Mouse (Mus musculus) midbrain, postnatal 0 days (tissue): Measurements from ENCODE around the gene Rasgef1c. TPM values are rescaled to one million over a fixed set of nuclear protein-coding genes. Genes with fewer than 3 reads are reported as not detected.

Experiments
- ATAC-seq: fragments of 200-750 bp; cut with Nextera tagmentation; 2 replicates; pipeline ENCODE4 v1.8.0; 2017; ENCODE audit warnings: moderate number of reproducible peaks, mild to moderate bottlenecking, moderate TSS enrichment, moderate library complexity; ENCODE audit not compliant: low FRiP score
- DNase-seq: peaks from one replicate; pipeline ENCODE4 v3.0.0-alpha.2; 2015; ENCODE audit warnings: low spot score
- H3K27ac ChIP-seq: fragments of 300-500 bp; sonication (generic); 2 replicates; pipeline ENCODE4 v1.5.1; 2014; ENCODE audit warnings: low read depth, mild to moderate bottlenecking, low read length, mixed read lengths
- H3K27me3 ChIP-seq: fragments of 300-500 bp; sonication (generic); 2 replicates; pipeline ENCODE4 v1.6.1; 2014; ENCODE audit warnings: low read length, control low read depth, mixed read lengths; ENCODE audit not compliant: insufficient read depth
- H3K36me3 ChIP-seq: fragments of 300-500 bp; sonication (generic); 2 replicates; pipeline ENCODE4 v1.6.1; 2014; ENCODE audit warnings: low read length, control low read depth, mixed read lengths; ENCODE audit not compliant: insufficient read depth
- H3K4me1 ChIP-seq: fragments of 300-500 bp; sonication (generic); 2 replicates; pipeline ENCODE4 v1.6.1; 2014; ENCODE audit warnings: mild to moderate bottlenecking, control low read depth, antibody characterized with exemption, low read length, mixed read lengths; ENCODE audit not compliant: insufficient read depth
- H3K4me2 ChIP-seq: fragments of 300-500 bp; sonication (generic); 2 replicates; pipeline ENCODE4 v1.6.1; 2014; ENCODE audit warnings: low read depth, mild to moderate bottlenecking, low read length, mixed read lengths; ENCODE audit not compliant: poor library complexity, severe bottlenecking
- H3K4me3 ChIP-seq: fragments of 300-500 bp; sonication (generic); 2 replicates; pipeline ENCODE4 v1.5.1; 2014; ENCODE audit warnings: low read depth, mild to moderate bottlenecking, low read length, moderate library complexity
- H3K9ac ChIP-seq: fragments of 300-500 bp; sonication (generic); replicated peaks from 2 replicates; pipeline ENCODE4 v1.6.1; 2014; ENCODE audit warnings: mild to moderate bottlenecking, low read length, moderate library complexity, mixed read lengths; ENCODE audit not compliant: poor library complexity, severe bottlenecking
- H3K9me3 ChIP-seq: fragments of 300-500 bp; sonication (generic); 2 replicates; pipeline ENCODE4 v1.6.1; 2016; ENCODE audit warnings: low read length, control low read depth
- CTCF ChIP-seq: IDR thresholded peaks from 2 replicates; pipeline ENCODE4 v1.5.1; 2016; ENCODE audit warnings: antibody characterized with exemption, mild to moderate bottlenecking
- WGBS: fragments of 180-500 bp; shearing (Covaris S2); extraction: QIAGEN DNeasy Blood & Tissue Kit; methylation state at CpG from one replicate; pipeline ENCODE4 v1.1.7; 2014; 5-methylcytosine and 5-hydroxymethylcytosine counted together
- polyA plus RNA-seq: library from polyadenylated mRNA; unstranded; fragments of >200 nt; fragmentation: Nextera tagmentation; extraction: Ambion mirVana; gene quantifications from 2 replicates; pipeline ENCODE4 v1.2.1, GENCODE M21; 2015
- total RNA-seq: library from RNA; depleted of rRNA; stranded (reverse); fragments of >200 nt; gene quantifications from 2 replicates; pipeline ENCODE4 v1.2.3, GENCODE M21; 2014

Rasgef1c gene
- total and polyA plus RNA-seq, 2 experiments from 2014 or later, result 43.3 to 45.7 TPM

DNA sequence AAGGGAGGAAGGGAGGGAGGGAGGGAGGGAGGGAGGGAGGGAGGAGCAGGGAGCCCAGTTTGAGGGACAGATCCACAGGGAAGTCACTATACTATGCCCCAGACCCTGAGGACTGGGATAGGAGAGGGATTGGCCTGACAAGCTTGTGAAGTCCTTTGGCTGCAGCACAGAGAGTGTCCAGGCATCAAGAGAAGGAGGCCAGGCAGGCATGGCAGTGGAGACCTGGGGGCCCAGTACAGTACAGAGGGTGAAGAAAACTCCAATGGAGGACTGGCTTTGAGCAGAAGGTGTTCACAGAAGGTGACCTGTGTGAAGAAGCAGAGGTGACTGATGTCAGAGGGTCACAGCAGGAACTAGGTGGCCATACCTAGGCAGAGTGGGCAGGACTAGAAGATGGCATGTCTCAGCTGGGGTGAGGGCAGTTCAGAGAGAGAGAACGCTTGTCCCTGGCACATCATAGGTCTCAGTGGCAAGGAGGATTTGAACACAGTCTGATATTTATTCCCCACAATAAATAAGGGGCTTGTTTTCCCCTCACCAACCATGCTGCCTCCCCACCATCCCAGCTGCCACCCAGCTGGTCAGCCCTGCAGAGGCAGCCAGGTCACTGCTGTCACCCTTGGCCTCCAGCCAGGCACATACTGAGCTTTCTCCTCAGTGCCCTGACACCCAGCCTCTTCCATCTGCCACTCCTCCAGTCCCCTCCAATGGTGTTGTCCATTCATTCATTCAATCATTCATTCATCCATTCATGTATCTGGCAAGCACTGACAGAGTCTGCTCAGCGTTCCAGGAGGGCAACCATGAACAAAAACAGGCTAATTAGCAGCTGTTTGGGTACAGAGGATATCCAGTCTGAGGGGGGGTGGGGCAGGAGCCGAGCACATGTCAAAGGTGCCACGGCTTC is 36.9 kb downstream of the Rasgef1c start:
- Histone ChIP-seq H3K27ac (no peak overlapping the region), H3K4me2 (no peak overlapping the region), H3K4me1 (no peaks in the 10 kb centered on the region), H3K4me3 (no peak overlapping the region), H3K27me3 (no peaks in the 10 kb centered on the region), H3K36me3 (no peaks in the 10 kb centered on the region), H3K9me3 (no peaks in the 10 kb centered on the region), H3K9ac (no peak overlapping the region)
- WGBS, result 32% methylated on average over 4 of the region's 4 CpGs
- no peak for TF ChIP-seq CTCF
- DNase-seq (peak; percentile 93), ATAC-seq (peak; percentile 82)

- H3K9me3 ChIP-seq, result no peaks in the 10 kb centered on the region; the same call in 1 of the 2 replicates
- H3K4me2 ChIP-seq, result no peak overlapping the region
- DNase-seq, result no peak
- H3K36me3 ChIP-seq, result no peaks in the 10 kb centered on the region; the same call in 1 of the 2 replicates
- H3K9ac ChIP-seq, result no peak overlapping the region
- H3K4me3 ChIP-seq, result no peak overlapping the region
- no peak overlapping the region for H3K27ac ChIP-seq
- WGBS, result 70% methylated on average over 4 of the region's 4 CpGs
- H3K27me3 ChIP-seq, result no peaks in the 10 kb centered on the region
- no peak for TF ChIP-seq CTCF
- no peaks in the 10 kb centered on the region for H3K4me1 ChIP-seq
- no peak for ATAC-seq
These were observed 41.2 kb downstream of the Rasgef1c start for GRCm38 (mm10) chr11:49942841-49943240.

DNA sequence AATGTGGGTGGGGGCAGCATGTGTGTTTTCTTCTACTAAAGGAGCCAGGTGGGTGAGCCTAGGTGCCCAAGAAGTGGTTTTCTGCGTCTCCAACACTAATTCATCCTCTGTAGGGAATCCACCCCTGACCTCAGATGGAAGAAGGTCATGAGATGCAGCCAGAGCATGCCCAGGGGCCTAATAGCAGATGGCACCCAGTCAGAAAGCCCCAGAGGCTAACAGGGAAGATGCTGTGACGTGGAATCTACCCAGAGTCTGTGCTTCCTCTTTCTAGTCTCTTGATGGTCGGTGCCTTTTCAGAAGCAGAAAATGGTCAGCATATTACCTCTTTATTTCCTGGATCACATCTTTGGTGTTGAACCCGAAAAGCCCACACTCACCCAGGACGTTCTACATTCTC is 42.3 kb downstream of the Rasgef1c start:
- no peak for TF ChIP-seq CTCF
- H3K4me2 ChIP-seq, result no peak overlapping the region
- H3K9ac ChIP-seq, result no peak overlapping the region
- DNase-seq (no peak), ATAC-seq (no peak)
- no peak overlapping the region for H3K27ac ChIP-seq
- no peaks in the 10 kb centered on the region; the same call in 1 of the 2 replicates for H3K36me3 ChIP-seq
- no peak overlapping the region for H3K4me3 ChIP-seq
- no peaks in the 10 kb centered on the region for H3K4me1 ChIP-seq
- H3K27me3 ChIP-seq, result no peaks in the 10 kb centered on the region
- 92% methylated on average over 5 of the region's 5 CpGs for WGBS
- no peaks in the 10 kb centered on the region; the same call in 1 of the 2 replicates for H3K9me3 ChIP-seq

GRCm38 (mm10) chr11:49945726-49946125 is 44.1 kb downstream of the Rasgef1c start:
- H3K4me1 ChIP-seq, result no peaks in the 10 kb centered on the region
- ATAC-seq (no peak), DNase-seq (no peak)
- no peaks in the 10 kb centered on the region; the same call in 1 of the 2 replicates for H3K9me3 ChIP-seq
- H3K36me3 ChIP-seq, result no peaks in the 10 kb centered on the region; the same call in 1 of the 2 replicates
- H3K4me2 ChIP-seq, result no peak overlapping the region
- no peak overlapping the region for H3K9ac ChIP-seq
- WGBS, result 84% methylated on average over 4 of the region's 4 CpGs
- no peak for TF ChIP-seq CTCF
- no peaks in the 10 kb centered on the region for H3K27me3 ChIP-seq
- no peak overlapping the region for H3K4me3 ChIP-seq
- H3K27ac ChIP-seq, result no peak overlapping the region

DNA sequence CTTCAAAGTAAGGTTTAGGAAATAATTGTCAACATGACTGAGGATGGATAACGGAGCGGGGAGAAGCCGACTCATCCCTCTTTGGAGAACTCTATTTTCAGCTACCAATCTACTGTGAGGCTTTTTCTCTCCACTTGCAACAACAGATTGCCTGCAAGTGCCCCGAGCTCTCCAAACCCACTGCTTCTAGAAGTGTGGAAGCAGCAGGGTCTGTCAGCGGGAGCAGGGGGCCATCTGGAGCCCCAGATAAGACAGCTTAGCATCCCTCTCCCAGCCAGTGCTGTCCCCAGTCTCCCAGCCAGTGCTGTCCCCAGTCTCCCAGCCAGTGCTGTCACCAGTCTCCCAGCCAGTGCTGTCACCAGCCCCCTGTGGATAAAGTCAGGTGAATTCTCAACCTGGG is 48.2 kb downstream of the Rasgef1c start:
- Histone ChIP-seq H3K27ac (no peak overlapping the region), H3K36me3 (no peaks in the 10 kb centered on the region), H3K9me3 (no peaks in the 10 kb centered on the region; the same call in 1 of the 2 replicates), H3K27me3 (no peaks in the 10 kb centered on the region), H3K4me2 (no peak overlapping the region), H3K4me1 (no peaks in the 10 kb centered on the region), H3K9ac (no peak overlapping the region), H3K4me3 (no peak overlapping the region)
- ATAC-seq (no peak), DNase-seq (peak; percentile 43)
- 81% methylated on average over 5 of the region's 5 CpGs for WGBS
- no peak for TF ChIP-seq CTCF

GRCm38 (mm10) chr11:49953616-49954015 is 52.0 kb downstream of the Rasgef1c start:
- Histone ChIP-seq H3K27ac (no peak overlapping the region), H3K27me3 (no peaks in the 10 kb centered on the region), H3K4me3 (no peak overlapping the region), H3K9me3 (no peaks in the 10 kb centered on the region), H3K4me2 (no peak overlapping the region), H3K9ac (no peak overlapping the region), H3K4me1 (no peaks in the 10 kb centered on the region), H3K36me3 (no peaks in the 10 kb centered on the region)
- no peak for TF ChIP-seq CTCF
- DNase-seq, result no peak
- no peak for ATAC-seq
- WGBS, result 92% methylated on average over 6 of the region's 6 CpGs
